Mouse (Mus musculus) kidney, embryonic 15.5 days (tissue): ENCODE data around the gene Speer4a. TPM values are rescaled to one million over a fixed set of nuclear protein-coding genes. Genes with fewer than 3 reads are reported as not detected.
A peak's percentile ranks its signal among the peaks of the same experiment; 100 is the strongest.
"Not testable (repeated sequence)": the region's sequence is repeated elsewhere in the genome, so short reads cannot be mapped to it uniquely, and the experiment has no call there.

Experiments
- ATAC-seq: fragments of 200-750 bp; cut with Nextera tagmentation; replicated peaks from 2 replicates; pipeline ENCODE4 v1.8.0; 2017; ENCODE audit warnings: moderate TSS enrichment; ENCODE audit not compliant: low FRiP score
- H3K27ac ChIP-seq: fragments of 300-500 bp; sonication (generic); 2 replicates; pipeline ENCODE4 v1.5.1; 2015; ENCODE audit warnings: mild to moderate bottlenecking, inconsistent platforms
- H3K27me3 ChIP-seq: fragments of 300-500 bp; sonication (generic); 2 replicates; pipeline ENCODE4 v1.6.1; 2015; ENCODE audit warnings: inconsistent platforms
- H3K36me3 ChIP-seq: fragments of 300-500 bp; sonication (generic); 2 replicates; pipeline ENCODE4 v1.6.1; 2015; ENCODE audit warnings: inconsistent platforms
- H3K4me1 ChIP-seq: fragments of 300-500 bp; sonication (generic); 2 replicates; pipeline ENCODE4 v1.6.1; 2015; ENCODE audit warnings: inconsistent platforms
- H3K4me2 ChIP-seq: fragments of 300-500 bp; sonication (generic); 2 replicates; pipeline ENCODE4 v1.6.1; 2015; ENCODE audit warnings: moderate library complexity, mild to moderate bottlenecking, inconsistent platforms
- H3K4me3 ChIP-seq: fragments of 300-500 bp; sonication (generic); replicated peaks from 2 replicates; pipeline ENCODE4 v1.5.1; 2015; ENCODE audit warnings: mild to moderate bottlenecking, inconsistent platforms
- H3K9ac ChIP-seq: fragments of 300-500 bp; sonication (generic); 2 replicates; pipeline ENCODE4 v1.6.1; 2015; ENCODE audit warnings: mild to moderate bottlenecking, inconsistent platforms
- H3K9me3 ChIP-seq: fragments of 300-500 bp; sonication (generic); replicated peaks from 2 replicates; pipeline ENCODE4 v1.6.1; 2016; ENCODE audit warnings: inconsistent platforms
- WGBS: fragments of 180-500 bp; shearing (Covaris S2); methylation state at CpG from one replicate; pipeline ENCODE4 v1.1.7; 2015; ENCODE audit warnings: mixed read lengths; 5-methylcytosine and 5-hydroxymethylcytosine counted together
- polyA plus RNA-seq: library from polyadenylated mRNA; unstranded; fragments of >200 nt; fragmentation: Nextera tagmentation; extraction: Ambion mirVana; gene quantifications from 2 replicates; pipeline ENCODE4 v1.2.1, GENCODE M21; 2015

Gene Speer4a
- not detected in 2 replicates for polyA plus RNA-seq

- H3K9ac ChIP-seq, H3K9me3 ChIP-seq, H3K36me3 ChIP-seq, H3K27ac ChIP-seq, H3K27me3 ChIP-seq, ATAC-seq, H3K4me1 ChIP-seq, H3K4me2 ChIP-seq, H3K4me3 ChIP-seq: not testable (repeated sequence)
- 85% methylated on average over 2 of the region's 2 CpGs for WGBS
These were observed at the start of gene Speer4a for GRCm38 (mm10) chr5:26039458-26039857. Gene Speer4a (minus strand): TSS chr5:26039558.

DNA sequence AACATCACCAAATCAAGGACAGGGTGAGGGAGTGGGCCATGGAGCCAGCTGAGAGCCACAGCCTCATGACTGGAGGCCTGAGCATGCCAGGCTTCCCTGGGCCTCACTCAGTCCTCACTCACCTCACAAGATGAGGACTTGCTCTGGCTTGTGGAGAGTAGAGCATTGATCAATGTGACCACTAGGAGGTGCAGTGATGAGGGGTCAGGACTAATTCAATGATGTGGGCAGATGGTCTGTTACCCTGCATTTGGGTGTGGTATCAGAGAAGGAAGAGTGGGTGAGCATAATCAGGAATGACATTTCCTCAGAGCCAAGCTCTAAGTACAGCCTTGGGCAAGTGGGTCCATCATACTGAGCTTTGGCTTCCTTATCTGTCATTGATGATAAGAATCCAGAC lies 39.7 kb upstream of the Speer4a start:
- not testable (repeated sequence) for H3K9ac ChIP-seq, H3K36me3 ChIP-seq, H3K4me1 ChIP-seq, ATAC-seq, H3K4me2 ChIP-seq, H3K27me3 ChIP-seq, H3K4me3 ChIP-seq, H3K9me3 ChIP-seq, H3K27ac ChIP-seq

DNA sequence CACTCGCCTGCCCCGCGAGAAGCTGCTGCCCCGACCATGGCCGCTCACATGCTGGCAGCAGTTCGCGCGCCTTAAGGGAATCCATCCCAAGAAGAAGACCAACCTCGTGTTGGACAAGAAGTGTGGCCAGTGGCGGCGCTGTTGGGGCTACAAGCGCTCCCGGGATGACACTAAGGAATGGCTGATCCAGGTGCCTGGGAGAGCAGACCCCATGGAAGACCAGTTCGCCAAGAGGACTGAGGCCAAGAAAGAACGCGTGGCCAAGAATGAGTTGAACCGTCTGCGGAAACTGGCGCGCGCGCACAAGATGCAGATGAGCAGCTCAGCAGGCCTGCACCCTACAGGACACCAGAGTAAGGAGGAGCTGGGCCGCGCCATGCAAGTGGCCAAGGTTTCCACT lies 31.4 kb upstream of the Speer4a start:
- H3K27ac ChIP-seq = no peak overlapping the region
- 0 out of 2 replicates have a peak, but pooled peaks cover 3% of the 10 kb centered on the region for H3K9me3 ChIP-seq
- H3K4me2 ChIP-seq = no peak overlapping the region
- no peaks in the 10 kb centered on the region for H3K4me1 ChIP-seq
- no peaks in the 10 kb centered on the region for H3K36me3 ChIP-seq
- ATAC-seq = no peak
- no peak overlapping the region for H3K9ac ChIP-seq
- WGBS = 91% methylated on average over 24 of the region's 24 CpGs
- H3K4me3 ChIP-seq = no peak overlapping the region
- no peaks in the 10 kb centered on the region for H3K27me3 ChIP-seq

GRCm38 (mm10) chr5:26058481-26058880 lies 19.1 kb upstream of the Speer4a start, which contains the start of gene Gm7347:
Gene Gm7347 (minus strand): TSS chr5:26058581.
- not testable (repeated sequence) for ATAC-seq
- WGBS = no CpG with 5 or more reads among the region's 2 CpGs

DNA sequence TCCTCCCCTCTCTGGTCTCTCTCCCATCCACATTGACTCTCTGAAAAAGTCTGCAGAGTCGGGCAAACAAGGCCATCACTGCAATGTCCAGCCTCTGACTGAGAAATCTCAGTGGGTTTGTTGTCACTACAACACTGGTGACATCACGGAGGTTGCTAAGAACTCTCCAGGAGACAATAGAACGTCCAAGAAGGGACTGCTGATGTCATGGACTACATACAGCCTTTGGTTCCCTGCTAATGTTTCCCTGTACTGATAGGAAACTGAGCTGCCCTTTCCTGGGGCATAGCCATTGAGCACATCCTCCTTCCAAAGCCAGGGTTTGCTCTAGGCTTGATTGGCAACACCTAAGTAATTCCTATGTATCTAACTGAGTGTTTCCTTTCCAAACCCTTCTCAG lies 16.5 kb downstream of the Speer4a start, which contains the start of gene Gm5862:
Gene Gm5862, minus strand, starts transcription at position 101 of the 400 bp plus-strand sequence.
- H3K9me3 ChIP-seq, H3K27me3 ChIP-seq, H3K4me1 ChIP-seq, ATAC-seq, H3K27ac ChIP-seq, H3K4me3 ChIP-seq, H3K36me3 ChIP-seq, H3K4me2 ChIP-seq, H3K9ac ChIP-seq: not testable (repeated sequence)
- no CpG with 5 or more reads among the region's 3 CpGs for WGBS

More at GRCm38 (mm10) chr5:26058481-26058880, 19.1 kb upstream of the Speer4a start, which contains the start of gene Gm7347:
- H3K4me1 ChIP-seq, H3K4me3 ChIP-seq, H3K36me3 ChIP-seq, H3K9me3 ChIP-seq, H3K9ac ChIP-seq, H3K27ac ChIP-seq, H3K27me3 ChIP-seq, H3K4me2 ChIP-seq: not testable (repeated sequence)

DNA sequence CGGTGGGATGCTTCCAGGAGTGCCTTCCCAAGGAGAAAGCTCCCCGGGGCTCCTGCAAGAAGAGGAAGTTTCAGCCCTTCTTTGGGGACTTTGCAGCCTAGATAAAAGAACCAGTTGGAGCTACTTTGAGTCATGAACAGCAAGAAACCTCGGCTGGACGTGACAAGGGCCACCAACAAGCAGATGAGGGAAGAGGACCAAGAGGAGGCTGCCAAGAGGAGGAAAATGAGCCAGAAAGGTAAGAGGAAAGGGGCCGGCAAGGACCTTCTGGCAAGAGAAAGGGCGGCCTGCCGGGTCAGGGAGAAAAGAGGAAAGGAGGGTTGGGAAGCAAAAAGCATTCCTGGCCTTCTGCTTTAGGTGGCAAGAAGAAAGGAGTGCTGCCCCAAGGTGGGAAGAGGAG lies 31.7 kb downstream of the Speer4a start:
- not testable (repeated sequence) for H3K4me1 ChIP-seq, H3K27me3 ChIP-seq, H3K27ac ChIP-seq, H3K4me3 ChIP-seq, H3K9ac ChIP-seq, H3K36me3 ChIP-seq, H3K9me3 ChIP-seq, H3K4me2 ChIP-seq
- ATAC-seq = peak; percentile 15; the same call in 1 of the 2 replicates
- WGBS = 69% methylated on average over 7 of the region's 7 CpGs

GRCm38 (mm10) chr5:26006937-26007695 lies 32.2 kb downstream of the Speer4a start:
- H3K9ac ChIP-seq, H3K27ac ChIP-seq, H3K4me1 ChIP-seq, H3K36me3 ChIP-seq, H3K9me3 ChIP-seq, H3K27me3 ChIP-seq: not testable (repeated sequence)
- peak overlapping the region; percentile 31 for H3K4me3 ChIP-seq
- peak; percentile 89 for ATAC-seq
- 19% methylated on average over 45 of the region's 45 CpGs for WGBS
- peak overlapping the region; percentile 58 for H3K4me2 ChIP-seq

- not testable (repeated sequence) for H3K9ac ChIP-seq, H3K4me3 ChIP-seq, H3K27me3 ChIP-seq, H3K4me1 ChIP-seq, H3K9me3 ChIP-seq, H3K27ac ChIP-seq, H3K4me2 ChIP-seq, ATAC-seq, H3K36me3 ChIP-seq
- 95% methylated on average over 1 of the region's 2 CpGs for WGBS
These were observed 34.7 kb downstream of the Speer4a start, which contains the start of gene Gm1979 for GRCm38 (mm10) chr5:26004698-26005097. Gene Gm1979 (minus strand): TSS chr5:26004798.

GRCm38 (mm10) chr5:25988550-25988949 lies 50.8 kb downstream of the Speer4a start, which contains the start of gene Gm21698:
Gene Gm21698 (minus strand): TSS chr5:25988650.
- not testable (repeated sequence) for H3K4me1 ChIP-seq, H3K9ac ChIP-seq, ATAC-seq, H3K4me2 ChIP-seq, H3K9me3 ChIP-seq, H3K36me3 ChIP-seq, H3K27me3 ChIP-seq, H3K27ac ChIP-seq, H3K4me3 ChIP-seq
- WGBS = no CpG with 5 or more reads among the region's 3 CpGs

Other genes with a start within 250 kb of the Speer4a start
- gene Gm21663, start 97.2 kb downstream of the Speer4a start, polyA plus RNA-seq = not detected in 2 replicates
- not detected in 2 replicates for gene Gm21671, start 85.1 kb downstream of the Speer4a start, polyA plus RNA-seq
- 0.12 TPM in 1 of 2 replicates, not detected in the other for gene Gm21680, start 66.9 kb downstream of the Speer4a start, polyA plus RNA-seq
- gene Gm21698, start 50.9 kb downstream of the Speer4a start, polyA plus RNA-seq = 0.08 TPM in 1 of 2 replicates, not detected in the other
- gene Gm1979, start 34.8 kb downstream of the Speer4a start, polyA plus RNA-seq = 0.19 TPM in 1 of 2 replicates, not detected in the other
- not detected in 2 replicates for gene Gm5862, start 16.6 kb downstream of the Speer4a start, polyA plus RNA-seq
- gene Gm7347, start 19.0 kb upstream of the Speer4a start, polyA plus RNA-seq = 0.06 TPM in 1 of 2 replicates, not detected in the other
- gene Gm10471, start 49.7 kb upstream of the Speer4a start, polyA plus RNA-seq = 0.06 TPM in 1 of 2 replicates, not detected in the other
- gene 5031410I06Rik, start 65.8 kb upstream of the Speer4a start, polyA plus RNA-seq = not detected in 2 replicates
- not detected in 2 replicates for gene Gm10220, start 81.9 kb upstream of the Speer4a start, polyA plus RNA-seq
- not detected in 2 replicates for gene Gm7361, start 218.1 kb upstream of the Speer4a start, polyA plus RNA-seq